14 mouse cellular contexts compared by ENCODE assay signal in genomic region chr11:81535121-81535717, GRCm38 (mm10).
A peak's percentile ranks its signal among the peaks of the same experiment; 100 is the strongest.
DNase-seq lines count a peak whose midpoint lies in the region; ATAC-seq and TF ChIP-seq lines count a peak whose summit lies in the region.
"Had no signal": no experiment of that assay in that cellular context is flagged by ENCODE, and none has a peak within 500 bp of the region (broad histone marks: within the 10 kb centered on the region; RNA-seq: fewer than 3 reads in every experiment).

No protein-coding gene starts in this region.

- intact Hi-C loops in heart, postnatal 14 days (cut with DNase I): loop anchor here (2.0 kb wide), 2 partner anchors 158 to 628 kb away; no protein-coding TSS in a partner anchor

- H3K4me1 ChIP-seq in heart, embryonic 13.5 days: no peaks in the 10 kb centered on the region
- peaks cover 12% of the 10 kb centered on the region; the same call in 1 of the 2 replicates for H3K4me1 ChIP-seq in liver, embryonic 12.5 days
- no peaks in the 10 kb centered on the region; the same call in none of the 2 replicates for H3K4me1 ChIP-seq in olfactory bulb, adult 2 months (ENCODE audit: control insufficient read depth, insufficient read depth, low read length)

- no peak overlapping the region for H3K27ac ChIP-seq in heart, embryonic 13.5 days (replicated peaks)
- H3K27ac ChIP-seq in liver, embryonic 12.5 days: peak overlapping the region; percentile 39; the same call in 1 of the 2 replicates
- H3K27ac ChIP-seq in olfactory bulb, adult 2 months (ENCODE audit: insufficient read depth, low read depth, low read length): 0 out of 2 replicates have a peak overlapping the region, but pooled peaks have one; percentile 28
- H3K27ac ChIP-seq: heart, adult 2 months; limb, embryonic 12.5 days; midbrain, embryonic 12.5 days; neural tube, embryonic 12.5 days had no signal

- no peak overlapping the region for H3K4me2 ChIP-seq in heart, embryonic 13.5 days
- H3K4me2 ChIP-seq in liver, embryonic 12.5 days: no peak overlapping the region
- H3K4me2 ChIP-seq: limb, embryonic 12.5 days; lung, embryonic 14.5 days; midbrain, embryonic 12.5 days; neural tube, embryonic 12.5 days had no signal

- no peak overlapping the region for H3K4me3 ChIP-seq in heart, embryonic 13.5 days
- H3K4me3 ChIP-seq in liver, embryonic 12.5 days: no peak overlapping the region
- no peak overlapping the region for H3K4me3 ChIP-seq in olfactory bulb, adult 2 months (ENCODE audit: insufficient read depth, low read depth, low read length)
- H3K4me3 ChIP-seq: heart, adult 2 months; limb, embryonic 12.5 days; midbrain, embryonic 12.5 days; neural tube, embryonic 12.5 days had no signal

- no peak overlapping the region for H3K9ac ChIP-seq in heart, embryonic 13.5 days
- no peak overlapping the region for H3K9ac ChIP-seq in liver, embryonic 12.5 days
- H3K9ac ChIP-seq: limb, embryonic 12.5 days; lung, embryonic 14.5 days; midbrain, embryonic 12.5 days; neural tube, embryonic 12.5 days had no signal

- ATAC-seq in heart, embryonic 13.5 days (ENCODE audit: extremely low read depth, insufficient number of reproducible peaks, low FRiP score, low TSS enrichment): peak; percentile 54; the same call in 1 of the 2 replicates
- peak; percentile 81 for ATAC-seq in liver, embryonic 12.5 days
- ATAC-seq: forebrain, embryonic 14.5 days; inflammation-experienced regulatory T-cells, adult 6 months had no signal

- no peaks in the 10 kb centered on the region for H3K9me3 ChIP-seq in heart, embryonic 13.5 days
- H3K9me3 ChIP-seq in liver, embryonic 12.5 days (replicated peaks): no peaks in the 10 kb centered on the region
- H3K9me3 ChIP-seq: limb, embryonic 12.5 days; midbrain, embryonic 12.5 days; neural tube, embryonic 12.5 days had no signal

- peaks cover 4% of the 10 kb centered on the region; the same call in 1 of the 2 replicates for H3K27me3 ChIP-seq in heart, embryonic 13.5 days (replicated peaks)
- 0 out of 2 replicates have a peak, but pooled peaks cover 3% of the 10 kb centered on the region for H3K27me3 ChIP-seq in liver, embryonic 12.5 days (replicated peaks)
- H3K27me3 ChIP-seq: limb, embryonic 12.5 days; midbrain, embryonic 12.5 days; neural tube, embryonic 12.5 days had no signal

- H3K36me3 ChIP-seq in heart, embryonic 13.5 days: no peaks in the 10 kb centered on the region
- H3K36me3 ChIP-seq in liver, embryonic 12.5 days: no peaks in the 10 kb centered on the region
- H3K36me3 ChIP-seq: limb, embryonic 12.5 days; midbrain, embryonic 12.5 days; neural tube, embryonic 12.5 days had no signal

- no peak for DNase-seq in heart, postnatal 14 days
- peak; percentile 14 for DNase-seq in c-Kit-positive CD71-positive TER-119-negative erythroid progenitor cells, embryonic 14.5 days (ENCODE audit: low read depth)
- DNase-seq in urinary bladder, postnatal 25 days (ENCODE audit: low spot score): no peak
- no peak for DNase-seq in MN1 (ENCODE audit: low spot score)

- WGBS in heart, embryonic 13.5 days: 21% methylated on average over 4 of the region's 4 CpGs
- 16% methylated on average over 4 of the region's 4 CpGs for WGBS in liver, embryonic 12.5 days (ENCODE audit: insufficient replicate concordance)
- WGBS in olfactory bulb, adult 2 months: 75% methylated on average over 4 of the region's 4 CpGs

- no peak for TF ChIP-seq CTCF in olfactory bulb, adult 2 months (IDR thresholded peaks at IDR 0.05; ENCODE audit: insufficient read depth, low read depth, low read length)

- no peak for TF ChIP-seq POLR2A in olfactory bulb, adult 2 months (IDR thresholded peaks at IDR 0.05; ENCODE audit: insufficient read depth, low read depth, low read length)
